Mouse (Mus musculus): ENCODE measurements around the gene Plekhn1. TPM values are rescaled to one million over a fixed set of nuclear protein-coding genes. Genes with fewer than 3 reads are reported as not detected.

The Plekhn1 gene
- polyA plus RNA-seq, 1 experiment from 2014 or later: 27.7 TPM

- DNase-seq (peak; percentile 82), ATAC-seq (ENCODE audit: low FRiP score, low TSS enrichment) (peak; percentile 79)
- peak within 1 kb of the TSS; percentile 94 for H3K4me2 ChIP-seq (ENCODE audit: low read length)
- peaks cover 5% of the 10 kb centered on the region; the same call in 1 of the 2 replicates for H3K27me3 ChIP-seq (ENCODE audit: control insufficient read depth, insufficient read depth, low read length)
- no peaks in the 10 kb centered on the region for H3K9me3 ChIP-seq (ENCODE audit: control insufficient read depth, low read length)
- H3K9ac ChIP-seq (replicated peaks; ENCODE audit: low read length): peak within 1 kb of the TSS; percentile 63
- no peaks in the 10 kb centered on the region for H3K36me3 ChIP-seq (ENCODE audit: control insufficient read depth, insufficient read depth, low read length)
- under 1% methylated on average over 35 of the region's 39 CpGs for WGBS
- H3K4me3 ChIP-seq (replicated peaks; ENCODE audit: low read depth, low read length): peak within 1 kb of the TSS; percentile 51
- H3K27ac ChIP-seq (replicated peaks; ENCODE audit: low read depth, low read length): peak within 1 kb of the TSS; percentile 70
- peaks cover 17% of the 10 kb centered on the region for H3K4me1 ChIP-seq (ENCODE audit: control insufficient read depth, insufficient read depth, low read length)
These were observed 31.6 kb downstream of the Plekhn1 start, which contains the start of gene AW011738 for GRCm38 (mm10) chr4:156203001-156203412. AW011738 (plus strand) TSS chr4:156203304.

DNA sequence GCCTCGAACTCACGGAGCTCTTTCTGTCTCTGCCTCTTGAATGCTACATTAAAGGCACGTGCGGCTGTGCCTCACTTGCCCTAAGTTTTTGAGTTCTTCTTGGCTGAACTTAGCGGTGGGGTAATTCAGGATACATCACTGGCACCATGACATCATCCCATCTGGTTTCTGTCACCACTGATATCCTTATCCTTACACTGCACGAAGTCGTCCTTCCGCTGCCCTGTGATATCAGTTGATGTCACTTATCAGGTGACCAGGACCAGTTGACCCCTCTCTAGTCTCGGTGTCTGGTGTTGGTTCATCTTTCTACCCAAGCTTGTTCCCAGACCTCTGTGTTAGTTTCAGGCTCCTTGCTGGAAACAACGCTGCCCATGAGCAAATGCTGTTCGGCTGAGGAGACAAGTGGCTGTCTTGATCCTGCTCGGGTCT, 32.2 kb downstream of the Plekhn1 start:
- peak overlapping the region; percentile 51 for H3K4me3 ChIP-seq (replicated peaks; ENCODE audit: low read depth, low read length)
- DNase-seq (no peak), ATAC-seq (ENCODE audit: low FRiP score, low TSS enrichment) (no peak)
- H3K27ac ChIP-seq (replicated peaks; ENCODE audit: low read depth, low read length): no peak overlapping the region; the same call in 1 of the 2 replicates
- WGBS: 46% methylated on average over 12 of the region's 12 CpGs
- peak overlapping the region; percentile 94 for H3K4me2 ChIP-seq (ENCODE audit: low read length)
- peaks cover 17% of the 10 kb centered on the region for H3K4me1 ChIP-seq (ENCODE audit: control insufficient read depth, insufficient read depth, low read length)
- H3K9me3 ChIP-seq (ENCODE audit: control insufficient read depth, low read length): no peaks in the 10 kb centered on the region
- peaks cover 5% of the 10 kb centered on the region; the same call in 1 of the 2 replicates for H3K27me3 ChIP-seq (ENCODE audit: control insufficient read depth, insufficient read depth, low read length)
- H3K36me3 ChIP-seq (ENCODE audit: control insufficient read depth, insufficient read depth, low read length): no peaks in the 10 kb centered on the region
- peak overlapping the region; percentile 63; the same call in 1 of the 2 replicates for H3K9ac ChIP-seq (replicated peaks; ENCODE audit: low read length)

DNA sequence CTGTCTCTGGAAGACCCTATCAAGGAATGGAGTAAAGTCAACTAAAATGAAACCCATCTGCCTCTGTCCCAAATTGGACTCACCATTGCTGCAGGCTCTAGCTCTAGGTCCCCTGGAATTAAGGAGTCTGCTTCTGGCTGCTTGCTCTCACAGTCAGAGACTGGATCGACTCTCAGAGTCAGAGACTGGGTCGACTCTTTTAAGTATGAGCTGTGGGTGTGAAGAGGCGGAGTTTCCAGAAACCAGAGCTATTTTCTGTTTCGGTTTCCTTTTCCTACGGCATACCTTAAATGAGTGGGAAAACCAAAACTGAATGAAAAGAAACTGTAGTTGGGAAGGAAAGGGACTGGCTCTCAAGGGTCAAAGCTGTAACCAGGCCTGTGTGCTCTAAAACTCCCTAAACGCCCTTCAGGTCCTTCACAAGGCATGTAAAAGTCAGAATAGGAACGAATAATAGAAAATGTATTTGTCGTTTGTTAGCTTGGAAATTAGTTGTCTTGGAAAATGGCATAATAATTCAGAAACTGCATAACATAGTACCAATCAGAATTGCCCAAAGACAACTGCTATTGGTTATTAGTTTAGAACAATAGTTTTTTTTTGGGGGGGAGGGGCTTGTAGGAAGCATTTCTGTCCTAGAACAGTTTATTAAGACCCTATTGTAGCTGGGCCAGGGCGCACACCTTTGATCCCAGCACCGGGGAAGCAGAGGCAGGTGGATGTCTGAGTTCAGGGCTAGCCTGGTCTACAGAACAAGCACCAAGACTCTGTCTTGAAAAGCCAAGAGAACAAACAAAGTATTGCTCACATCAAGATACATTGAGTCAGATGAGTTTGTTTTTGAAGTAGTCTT, 33.8 kb downstream of the Plekhn1 start, which contains the start of gene Isg15:
Gene Isg15, minus strand, starts transcription at position 196 of the 853 bp plus-strand sequence.
- 70% methylated on average over 10 of the region's 10 CpGs for WGBS
- H3K9ac ChIP-seq (replicated peaks; ENCODE audit: low read length): no peak within 1 kb of the TSS
- H3K4me3 ChIP-seq (replicated peaks; ENCODE audit: low read depth, low read length): no peak within 1 kb of the TSS
- no peaks in the 10 kb centered on the region for H3K36me3 ChIP-seq (ENCODE audit: control insufficient read depth, insufficient read depth, low read length)
- ATAC-seq (ENCODE audit: low FRiP score, low TSS enrichment) (no peak), DNase-seq (no peak)
- H3K27ac ChIP-seq (replicated peaks; ENCODE audit: low read depth, low read length): no peak within 1 kb of the TSS
- H3K4me1 ChIP-seq (ENCODE audit: control insufficient read depth, insufficient read depth, low read length): peaks cover 17% of the 10 kb centered on the region
- H3K4me2 ChIP-seq (ENCODE audit: low read length): no peak within 1 kb of the TSS
- H3K27me3 ChIP-seq (ENCODE audit: control insufficient read depth, insufficient read depth, low read length): peaks cover 5% of the 10 kb centered on the region; the same call in 1 of the 2 replicates
- no peaks in the 10 kb centered on the region for H3K9me3 ChIP-seq (ENCODE audit: control insufficient read depth, low read length)

DNA sequence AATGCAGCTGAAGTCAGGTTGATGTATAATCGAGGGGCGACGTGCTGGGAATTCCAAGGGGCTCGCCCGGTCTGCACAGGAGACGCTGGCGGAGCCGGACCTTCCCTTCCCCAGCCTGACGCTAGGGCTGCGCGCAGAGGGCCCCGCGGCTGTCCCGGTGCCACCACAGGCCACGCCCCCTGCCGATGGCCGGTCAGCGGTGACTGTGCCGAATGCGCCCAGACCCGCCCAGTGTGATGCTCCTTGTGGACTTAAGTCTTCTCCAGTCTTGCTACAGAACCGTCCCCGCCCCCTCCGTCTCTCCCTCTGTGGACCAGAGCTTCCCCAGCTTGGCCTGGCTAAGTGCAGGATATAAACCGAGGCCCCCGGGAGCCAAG, 36.8 kb downstream of the Plekhn1 start:
- no peaks in the 10 kb centered on the region for H3K27me3 ChIP-seq (ENCODE audit: control insufficient read depth, insufficient read depth, low read length)
- peak overlapping the region; percentile 93 for H3K27ac ChIP-seq (replicated peaks; ENCODE audit: low read depth, low read length)
- peak overlapping the region; percentile 90 for H3K4me3 ChIP-seq (replicated peaks; ENCODE audit: low read depth, low read length)
- under 1% methylated on average over 26 of the region's 26 CpGs for WGBS
- H3K4me1 ChIP-seq (ENCODE audit: control insufficient read depth, insufficient read depth, low read length): peaks cover 27% of the 10 kb centered on the region
- DNase-seq (no peak), ATAC-seq (ENCODE audit: low FRiP score, low TSS enrichment) (peak; percentile 92)
- H3K4me2 ChIP-seq (ENCODE audit: low read length): peak overlapping the region; percentile 88
- no peaks in the 10 kb centered on the region for H3K9me3 ChIP-seq (ENCODE audit: control insufficient read depth, low read length)
- H3K36me3 ChIP-seq (ENCODE audit: control insufficient read depth, insufficient read depth, low read length): peaks cover 10% of the 10 kb centered on the region; the same call in 1 of the 2 replicates
- peak overlapping the region; percentile 59 for H3K9ac ChIP-seq (replicated peaks; ENCODE audit: low read length)

DNA sequence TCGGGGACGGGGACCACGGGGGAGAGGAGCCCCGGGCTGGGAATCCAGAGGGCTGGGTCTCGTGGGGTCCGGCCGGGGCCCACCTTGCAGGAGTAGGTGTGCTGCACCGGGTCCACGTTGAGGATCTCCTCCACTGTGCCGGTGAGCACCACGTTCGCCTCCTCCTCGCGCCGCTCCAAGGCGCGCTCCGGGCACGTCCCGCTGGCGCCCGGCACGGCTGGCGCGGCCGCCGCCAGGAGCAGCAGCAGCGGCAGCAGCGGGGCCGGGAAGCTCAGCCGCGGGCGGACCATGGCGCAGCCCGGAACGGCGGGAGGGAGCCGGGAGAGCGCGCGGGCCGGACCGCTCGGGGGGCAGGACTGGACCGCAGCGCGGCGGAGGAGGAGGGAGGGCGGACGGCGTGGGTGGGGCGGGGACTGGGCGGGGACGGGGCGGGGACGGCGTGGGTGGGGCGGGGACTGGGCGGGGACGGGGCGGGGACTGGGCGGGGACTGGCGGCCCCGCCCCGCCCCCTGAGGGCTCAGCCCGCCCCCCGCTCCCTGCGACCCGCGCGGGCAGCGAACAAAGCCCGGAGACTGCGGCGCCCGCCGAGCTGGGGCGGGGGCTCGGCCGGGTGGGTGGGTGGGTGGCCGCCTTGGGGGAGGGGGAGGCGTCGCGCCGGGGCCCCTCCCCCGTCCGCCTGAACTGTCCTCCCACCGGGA, 37.4 kb downstream of the Plekhn1 start, which contains the start of gene Agrn:
Gene Agrn, minus strand, starts transcription at position 358 of the 698 bp plus-strand sequence.
- Histone ChIP-seq H3K27me3 (ENCODE audit: control insufficient read depth, insufficient read depth, low read length) (no peaks in the 10 kb centered on the region), H3K36me3 (ENCODE audit: control insufficient read depth, insufficient read depth, low read length) (peaks cover 16% of the 10 kb centered on the region; the same call in 1 of the 2 replicates), H3K4me1 (ENCODE audit: control insufficient read depth, insufficient read depth, low read length) (peaks cover 27% of the 10 kb centered on the region), H3K4me2 (ENCODE audit: low read length) (peak within 1 kb of the TSS; percentile 88), H3K9me3 (ENCODE audit: control insufficient read depth, low read length) (no peaks in the 10 kb centered on the region), H3K27ac (replicated peaks; ENCODE audit: low read depth, low read length) (peak within 1 kb of the TSS; percentile 93), H3K9ac (replicated peaks; ENCODE audit: low read length) (peak within 1 kb of the TSS; percentile 80), H3K4me3 (replicated peaks; ENCODE audit: low read depth, low read length) (peak within 1 kb of the TSS; percentile 90)
- ATAC-seq (ENCODE audit: low FRiP score, low TSS enrichment) (peak; percentile 87), DNase-seq (peak; percentile 93)
- WGBS: under 1% methylated on average over 57 of the region's 88 CpGs

GRCm38 (mm10) chr4:156195927-156196870, 38.5 kb downstream of the Plekhn1 start:
- peak overlapping the region; percentile 90 for H3K4me3 ChIP-seq (replicated peaks; ENCODE audit: low read depth, low read length)
- no peak for ATAC-seq (ENCODE audit: low FRiP score, low TSS enrichment)
- peaks cover 27% of the 10 kb centered on the region for H3K36me3 ChIP-seq (ENCODE audit: control insufficient read depth, insufficient read depth, low read length)
- peak overlapping the region; percentile 88 for H3K4me2 ChIP-seq (ENCODE audit: low read length)
- H3K9me3 ChIP-seq (ENCODE audit: control insufficient read depth, low read length): no peaks in the 10 kb centered on the region
- WGBS: 3% methylated on average over 35 of the region's 35 CpGs
- peak overlapping the region; percentile 80 for H3K9ac ChIP-seq (replicated peaks; ENCODE audit: low read length)
- no peaks in the 10 kb centered on the region for H3K27me3 ChIP-seq (ENCODE audit: control insufficient read depth, insufficient read depth, low read length)
- peaks cover 29% of the 10 kb centered on the region for H3K4me1 ChIP-seq (ENCODE audit: control insufficient read depth, insufficient read depth, low read length)
- DNase-seq: peak; percentile 83
- peak overlapping the region; percentile 93 for H3K27ac ChIP-seq (replicated peaks; ENCODE audit: low read depth, low read length)

- peak overlapping the region; percentile 88 for H3K4me2 ChIP-seq (ENCODE audit: low read length)
- H3K27ac ChIP-seq (replicated peaks; ENCODE audit: low read depth, low read length): no peak overlapping the region
- H3K9ac ChIP-seq (replicated peaks; ENCODE audit: low read length): peak overlapping the region; percentile 25; the same call in 1 of the 2 replicates
- H3K4me1 ChIP-seq (ENCODE audit: control insufficient read depth, insufficient read depth, low read length): peaks cover 46% of the 10 kb centered on the region
- peaks cover 41% of the 10 kb centered on the region for H3K36me3 ChIP-seq (ENCODE audit: control insufficient read depth, insufficient read depth, low read length)
- no peaks in the 10 kb centered on the region for H3K9me3 ChIP-seq (ENCODE audit: control insufficient read depth, low read length)
- H3K27me3 ChIP-seq (ENCODE audit: control insufficient read depth, insufficient read depth, low read length): no peaks in the 10 kb centered on the region
- 33% methylated on average over 6 of the region's 6 CpGs for whole genome bisulfite sequencing
- ATAC-seq (ENCODE audit: low FRiP score, low TSS enrichment) (no peak), DNase-seq (no peak)
- H3K4me3 ChIP-seq (replicated peaks; ENCODE audit: low read depth, low read length): no peak overlapping the region; the same call in 1 of the 2 replicates
These were observed 40.3 kb downstream of the Plekhn1 start for GRCm38 (mm10) chr4:156194346-156194745.
